Mouse (Mus musculus): ENCODE measurements around the gene Ush1g. TPM values are rescaled to one million over a fixed set of nuclear protein-coding genes. Genes with fewer than 3 reads are reported as not detected.

Ush1g gene
- polyA plus RNA-seq, 1 experiment from 2014 or later = 0.32 TPM

GRCm38 (mm10) chr11:115359293-115359692 is 37.5 kb upstream of the Ush1g start:
- Histone ChIP-seq H3K27me3 (ENCODE audit: control insufficient read depth, insufficient read depth, low read length) (peaks cover 16% of the 10 kb centered on the region; the same call in 1 of the 2 replicates), H3K4me2 (ENCODE audit: low read depth, low read length) (no peak overlapping the region; the same call in 1 of the 2 replicates), H3K4me1 (ENCODE audit: control insufficient read depth, insufficient read depth, low read length) (peaks cover 6% of the 10 kb centered on the region), H3K36me3 (ENCODE audit: control insufficient read depth, insufficient read depth) (no peaks in the 10 kb centered on the region), H3K9ac (ENCODE audit: low read length) (no peak overlapping the region), H3K9me3 (replicated peaks; ENCODE audit: control insufficient read depth, low read length) (no peaks in the 10 kb centered on the region), H3K27ac (ENCODE audit: low read length) (peak overlapping the region; percentile 64), H3K4me3 (ENCODE audit: low read length) (no peak overlapping the region)
- ATAC-seq (replicated peaks; ENCODE audit: extremely low read depth, insufficient read depth, low FRiP score) = 0 out of 2 replicates have a peak, but pooled peaks have one; percentile 11
- 61% methylated on average over 3 of the region's 3 CpGs for WGBS

- H3K9me3 ChIP-seq (replicated peaks; ENCODE audit: control insufficient read depth, low read length) = no peaks in the 10 kb centered on the region
- no peaks in the 10 kb centered on the region for H3K36me3 ChIP-seq (ENCODE audit: control insufficient read depth, insufficient read depth)
- 11% methylated on average over 5 of the region's 5 CpGs for WGBS
- no peak overlapping the region for H3K4me3 ChIP-seq (ENCODE audit: low read length)
- peaks cover 16% of the 10 kb centered on the region; the same call in 1 of the 2 replicates for H3K27me3 ChIP-seq (ENCODE audit: control insufficient read depth, insufficient read depth, low read length)
- no peak overlapping the region for H3K27ac ChIP-seq (ENCODE audit: low read length)
- peak; percentile 39; the same call in 1 of the 2 replicates for ATAC-seq (replicated peaks; ENCODE audit: extremely low read depth, insufficient read depth, low FRiP score)
- no peak overlapping the region for H3K4me2 ChIP-seq (ENCODE audit: low read depth, low read length)
- no peak overlapping the region for H3K9ac ChIP-seq (ENCODE audit: low read length)
- H3K4me1 ChIP-seq (ENCODE audit: control insufficient read depth, insufficient read depth, low read length) = peaks cover 6% of the 10 kb centered on the region
Measured at GRCm38 (mm10) chr11:115358468-115358867, 36.6 kb upstream of the Ush1g start.

GRCm38 (mm10) chr11:115354183-115354582 is 32.3 kb upstream of the Ush1g start:
- H3K4me2 ChIP-seq (ENCODE audit: low read depth, low read length) = no peak overlapping the region
- no peak overlapping the region for H3K9ac ChIP-seq (ENCODE audit: low read length)
- peaks cover 21% of the 10 kb centered on the region for H3K27me3 ChIP-seq (ENCODE audit: control insufficient read depth, insufficient read depth, low read length)
- 7% methylated on average over 8 of the region's 8 CpGs for WGBS
- no peak overlapping the region for H3K27ac ChIP-seq (ENCODE audit: low read length)
- no peaks in the 10 kb centered on the region for H3K9me3 ChIP-seq (replicated peaks; ENCODE audit: control insufficient read depth, low read length)
- ATAC-seq (replicated peaks; ENCODE audit: extremely low read depth, insufficient read depth, low FRiP score) = no peak
- H3K4me1 ChIP-seq (ENCODE audit: control insufficient read depth, insufficient read depth, low read length) = peaks cover 3% of the 10 kb centered on the region; the same call in 1 of the 2 replicates
- H3K4me3 ChIP-seq (ENCODE audit: low read length) = no peak overlapping the region
- no peaks in the 10 kb centered on the region for H3K36me3 ChIP-seq (ENCODE audit: control insufficient read depth, insufficient read depth)

- Histone ChIP-seq H3K27me3 (ENCODE audit: control insufficient read depth, insufficient read depth, low read length) (peaks cover 25% of the 10 kb centered on the region), H3K4me2 (ENCODE audit: low read depth, low read length) (no peak overlapping the region), H3K36me3 (ENCODE audit: control insufficient read depth, insufficient read depth) (no peaks in the 10 kb centered on the region), H3K9me3 (replicated peaks; ENCODE audit: control insufficient read depth, low read length) (no peaks in the 10 kb centered on the region), H3K27ac (ENCODE audit: low read length) (no peak overlapping the region), H3K9ac (ENCODE audit: low read length) (no peak overlapping the region), H3K4me3 (ENCODE audit: low read length) (no peak overlapping the region), H3K4me1 (ENCODE audit: control insufficient read depth, insufficient read depth, low read length) (no peaks in the 10 kb centered on the region)
- WGBS = 85% methylated on average over 5 of the region's 5 CpGs
- ATAC-seq (replicated peaks; ENCODE audit: extremely low read depth, insufficient read depth, low FRiP score) = no peak
Measured at GRCm38 (mm10) chr11:115353375-115353774, 31.5 kb upstream of the Ush1g start.

GRCm38 (mm10) chr11:115349976-115350375 is 28.1 kb upstream of the Ush1g start:
- no peak for ATAC-seq (replicated peaks; ENCODE audit: extremely low read depth, insufficient read depth, low FRiP score)
- no peak overlapping the region for H3K4me2 ChIP-seq (ENCODE audit: low read depth, low read length)
- H3K4me1 ChIP-seq (ENCODE audit: control insufficient read depth, insufficient read depth, low read length) = no peaks in the 10 kb centered on the region
- H3K27ac ChIP-seq (ENCODE audit: low read length) = no peak overlapping the region
- WGBS = 38% methylated on average over 4 of the region's 4 CpGs
- no peak overlapping the region for H3K9ac ChIP-seq (ENCODE audit: low read length)
- H3K36me3 ChIP-seq (ENCODE audit: control insufficient read depth, insufficient read depth) = no peaks in the 10 kb centered on the region
- no peak overlapping the region for H3K4me3 ChIP-seq (ENCODE audit: low read length)
- H3K27me3 ChIP-seq (ENCODE audit: control insufficient read depth, insufficient read depth, low read length) = peaks cover 34% of the 10 kb centered on the region
- H3K9me3 ChIP-seq (replicated peaks; ENCODE audit: control insufficient read depth, low read length) = no peaks in the 10 kb centered on the region

- no peak overlapping the region for H3K27ac ChIP-seq (ENCODE audit: low read length)
- no peaks in the 10 kb centered on the region for H3K9me3 ChIP-seq (replicated peaks; ENCODE audit: control insufficient read depth, low read length)
- no peaks in the 10 kb centered on the region for H3K36me3 ChIP-seq (ENCODE audit: control insufficient read depth, insufficient read depth)
- peaks cover 45% of the 10 kb centered on the region for H3K27me3 ChIP-seq (ENCODE audit: control insufficient read depth, insufficient read depth, low read length)
- no peak overlapping the region for H3K4me3 ChIP-seq (ENCODE audit: low read length)
- H3K4me2 ChIP-seq (ENCODE audit: low read depth, low read length) = no peak overlapping the region
- no peaks in the 10 kb centered on the region for H3K4me1 ChIP-seq (ENCODE audit: control insufficient read depth, insufficient read depth, low read length)
- WGBS = 43% methylated on average over 17 of the region's 17 CpGs
- ATAC-seq (replicated peaks; ENCODE audit: extremely low read depth, insufficient read depth, low FRiP score) = no peak
- H3K9ac ChIP-seq (ENCODE audit: low read length) = no peak overlapping the region
Measured at GRCm38 (mm10) chr11:115348681-115349248, 26.9 kb upstream of the Ush1g start.

GRCm38 (mm10) chr11:115345515-115345914 is 23.7 kb upstream of the Ush1g start:
- Histone ChIP-seq H3K27me3 (ENCODE audit: control insufficient read depth, insufficient read depth, low read length) (peaks cover 52% of the 10 kb centered on the region), H3K27ac (ENCODE audit: low read length) (no peak overlapping the region), H3K9me3 (replicated peaks; ENCODE audit: control insufficient read depth, low read length) (no peaks in the 10 kb centered on the region), H3K9ac (ENCODE audit: low read length) (no peak overlapping the region), H3K4me2 (ENCODE audit: low read depth, low read length) (no peak overlapping the region), H3K36me3 (ENCODE audit: control insufficient read depth, insufficient read depth) (no peaks in the 10 kb centered on the region), H3K4me1 (ENCODE audit: control insufficient read depth, insufficient read depth, low read length) (no peaks in the 10 kb centered on the region), H3K4me3 (ENCODE audit: low read length) (no peak overlapping the region)
- WGBS = 28% methylated on average over 7 of the region's 7 CpGs
- ATAC-seq (replicated peaks; ENCODE audit: extremely low read depth, insufficient read depth, low FRiP score) = no peak

GRCm38 (mm10) chr11:115344967-115345366 is 23.1 kb upstream of the Ush1g start:
- Histone ChIP-seq H3K9ac (ENCODE audit: low read length) (no peak overlapping the region), H3K27ac (ENCODE audit: low read length) (no peak overlapping the region), H3K36me3 (ENCODE audit: control insufficient read depth, insufficient read depth) (no peaks in the 10 kb centered on the region), H3K4me2 (ENCODE audit: low read depth, low read length) (no peak overlapping the region), H3K9me3 (replicated peaks; ENCODE audit: control insufficient read depth, low read length) (no peaks in the 10 kb centered on the region), H3K27me3 (ENCODE audit: control insufficient read depth, insufficient read depth, low read length) (peaks cover 52% of the 10 kb centered on the region), H3K4me3 (ENCODE audit: low read length) (no peak overlapping the region), H3K4me1 (ENCODE audit: control insufficient read depth, insufficient read depth, low read length) (no peaks in the 10 kb centered on the region)
- WGBS = 6% methylated on average over 12 of the region's 12 CpGs
- no peak for ATAC-seq (replicated peaks; ENCODE audit: extremely low read depth, insufficient read depth, low FRiP score)

- 70% methylated on average over 6 of the region's 6 CpGs for WGBS
- no peak overlapping the region for H3K4me2 ChIP-seq (ENCODE audit: low read depth, low read length)
- no peak for ATAC-seq (replicated peaks; ENCODE audit: extremely low read depth, insufficient read depth, low FRiP score)
- no peak overlapping the region for H3K9ac ChIP-seq (ENCODE audit: low read length)
- no peak overlapping the region for H3K4me3 ChIP-seq (ENCODE audit: low read length)
- H3K9me3 ChIP-seq (replicated peaks; ENCODE audit: control insufficient read depth, low read length) = no peaks in the 10 kb centered on the region
- no peaks in the 10 kb centered on the region for H3K36me3 ChIP-seq (ENCODE audit: control insufficient read depth, insufficient read depth)
- H3K4me1 ChIP-seq (ENCODE audit: control insufficient read depth, insufficient read depth, low read length) = no peaks in the 10 kb centered on the region
- no peak overlapping the region for H3K27ac ChIP-seq (ENCODE audit: low read length)
- H3K27me3 ChIP-seq (ENCODE audit: control insufficient read depth, insufficient read depth, low read length) = peaks cover 55% of the 10 kb centered on the region
Measured at GRCm38 (mm10) chr11:115341866-115342265, 20.0 kb upstream of the Ush1g start.
